Mouse (Mus musculus) olfactory bulb, adult 2 months (tissue): ENCODE data around the gene Mchr1. TPM values are rescaled to one million over a fixed set of nuclear protein-coding genes. Genes with fewer than 3 reads are reported as not detected.

Source experiments
- H3K27ac ChIP-seq: fragments of 200-500 bp; 2 replicates; pipeline ENCODE4 v1.5.1; 2012; ENCODE audit warnings: low read depth, low read length; ENCODE audit not compliant: insufficient read depth
- H3K4me1 ChIP-seq: fragments of 200-500 bp; 2 replicates; pipeline ENCODE4 v1.6.1; 2012; ENCODE audit warnings: low read length; ENCODE audit not compliant: control insufficient read depth, insufficient read depth
- H3K4me3 ChIP-seq: fragments of 200-500 bp; 2 replicates; pipeline ENCODE4 v1.5.1; 2012; ENCODE audit warnings: mild to moderate bottlenecking, low read depth, low read length, moderate library complexity; ENCODE audit not compliant: insufficient read depth
- CTCF ChIP-seq: fragments of 200-500 bp; IDR thresholded peaks from 2 replicates; pipeline ENCODE4 v1.5.1; 2012; ENCODE audit warnings: low read depth, mild to moderate bottlenecking, low read length, moderate library complexity; ENCODE audit not compliant: insufficient read depth
- POLR2A ChIP-seq: fragments of 200-500 bp; IDR thresholded peaks from 2 replicates; pipeline ENCODE4 v1.6.1; 2012; ENCODE audit warnings: mild to moderate bottlenecking, low read depth, low read length, moderate library complexity; ENCODE audit not compliant: insufficient read depth
- WGBS: fragments of 180-500 bp; shearing (Covaris S2); methylation state at CpG from one replicate; pipeline ENCODE4 v1.1.7; 2018; 5-methylcytosine and 5-hydroxymethylcytosine counted together
- polyA plus RNA-seq: library from polyadenylated mRNA; stranded (reverse); fragments of >200 nt; gene quantifications from 2 replicates; pipeline ENCODE4 v1.2.4, GENCODE M21; 2012; ENCODE audit warnings: low replicate concordance; ENCODE audit not compliant: missing spikeins, insufficient read depth, insufficient read length

The Mchr1 gene
- polyA plus RNA-seq, result not detected in 2 replicates

DNA sequence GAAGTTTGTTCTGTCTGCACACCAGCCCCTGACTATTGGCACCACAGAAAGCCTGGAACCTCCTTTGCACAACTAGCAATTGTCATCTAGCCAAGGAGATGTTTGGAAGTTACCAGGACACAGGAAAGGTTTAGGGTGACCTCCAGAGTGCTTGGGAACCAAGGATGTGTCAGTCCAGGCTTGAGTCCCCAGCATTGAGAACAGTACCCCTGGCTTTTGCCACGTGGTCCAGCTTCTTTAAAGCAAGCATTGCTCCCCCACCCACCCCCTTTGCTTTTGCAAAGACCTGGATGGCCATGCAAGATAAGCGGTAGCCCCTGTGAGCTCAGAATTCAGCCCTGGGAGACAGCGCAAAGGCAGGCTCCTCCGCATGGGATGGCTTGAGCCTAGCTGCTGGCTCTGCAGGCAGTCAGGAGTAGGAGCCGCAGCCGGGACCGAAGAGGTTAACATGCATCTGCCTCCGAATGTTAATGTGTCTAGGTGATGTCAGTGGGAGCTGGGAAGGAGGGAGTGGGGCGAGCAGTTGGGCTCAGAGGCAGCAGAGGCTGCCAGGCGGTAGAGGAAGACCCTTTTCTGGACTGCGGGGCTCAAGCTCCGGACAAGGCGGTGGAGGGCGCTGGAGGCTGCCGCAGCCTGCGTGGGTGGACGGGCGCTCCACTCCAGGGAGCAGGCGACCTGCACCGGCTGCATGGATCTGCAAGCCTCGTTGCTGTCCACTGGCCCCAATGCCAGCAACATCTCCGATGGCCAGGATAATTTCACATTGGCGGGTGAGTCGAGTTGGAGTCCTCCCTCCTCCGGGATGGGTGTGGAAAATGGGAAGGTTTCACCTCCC is at the start of gene Mchr1:
TSS of gene Mchr1 (plus strand) at position 414 of the 835 bp plus-strand sequence.
- peak within 1 kb of the TSS; percentile 47 for H3K4me3 ChIP-seq
- peak within 1 kb of the TSS; percentile 7; the same call in 1 of the 2 replicates for H3K27ac ChIP-seq
- peaks cover 38% of the 10 kb centered on the region for H3K4me1 ChIP-seq
- WGBS, result 2% methylated on average over 25 of the region's 25 CpGs
- TF ChIP-seq POLR2A (peak; percentile 59), CTCF (no peak)

DNA sequence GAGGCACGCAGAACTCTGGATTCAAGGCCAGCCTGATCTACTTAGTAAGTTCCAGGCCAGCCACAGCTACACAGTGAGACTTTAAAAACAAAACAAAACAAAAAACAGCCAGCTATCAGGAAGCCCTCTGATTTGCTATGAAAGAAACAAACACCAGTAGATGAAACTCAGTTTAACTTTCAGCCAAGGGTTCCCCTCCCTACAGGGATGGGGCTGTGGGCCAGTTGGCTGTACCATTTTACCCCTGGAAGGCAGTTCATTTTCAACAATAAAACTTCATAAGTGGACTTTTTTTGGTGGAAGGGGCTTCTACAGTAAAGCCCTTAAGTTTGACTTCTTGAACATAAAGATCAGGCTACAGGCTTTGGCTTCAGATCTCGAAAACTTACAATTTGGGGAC is 46.2 kb upstream of the Mchr1 start:
- WGBS, result 81% methylated on average over 2 of the region's 2 CpGs
- H3K4me1 ChIP-seq, result peaks cover 8% of the 10 kb centered on the region; the same call in 1 of the 2 replicates
- TF ChIP-seq CTCF, result no peak
- no peak for TF ChIP-seq POLR2A
- no peak overlapping the region for H3K4me3 ChIP-seq
- no peak overlapping the region for H3K27ac ChIP-seq

DNA sequence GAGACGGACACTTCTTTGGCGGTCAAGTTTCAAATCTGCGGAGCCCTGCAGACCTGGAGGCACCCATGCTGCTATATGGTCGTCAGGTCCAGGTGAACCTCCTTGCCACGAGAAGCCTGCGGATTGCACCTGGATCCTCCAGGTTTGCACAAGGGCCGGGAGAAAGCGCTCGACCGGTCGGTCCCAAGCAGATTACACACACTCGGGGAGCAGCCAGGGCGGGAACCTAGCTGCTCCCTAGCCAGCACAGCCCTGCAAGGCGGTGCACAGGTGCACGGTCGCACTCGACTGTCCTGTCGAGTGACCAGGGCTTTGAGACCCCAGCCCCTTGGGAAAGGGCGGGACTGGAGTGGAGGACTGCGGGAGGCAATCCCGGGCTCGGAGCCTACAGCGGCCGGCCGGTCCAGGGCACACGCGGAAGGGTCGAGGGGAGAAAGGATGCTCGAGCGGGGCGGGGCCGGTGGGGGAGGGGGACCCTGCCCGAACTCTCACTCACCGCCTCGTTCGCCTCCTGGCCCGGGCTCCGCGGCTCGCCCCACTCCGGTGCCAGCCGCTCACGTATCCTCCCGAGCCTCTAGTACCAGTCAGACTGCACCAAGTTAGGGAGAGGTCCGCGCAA is 45.2 kb upstream of the Mchr1 start:
- Histone ChIP-seq H3K4me1 (peaks cover 8% of the 10 kb centered on the region; the same call in 1 of the 2 replicates), H3K27ac (no peak overlapping the region), H3K4me3 (peak overlapping the region; percentile 82)
- under 1% methylated on average over 46 of the region's 46 CpGs for WGBS
- TF ChIP-seq POLR2A, result no peak
- TF ChIP-seq CTCF, result no peak

DNA sequence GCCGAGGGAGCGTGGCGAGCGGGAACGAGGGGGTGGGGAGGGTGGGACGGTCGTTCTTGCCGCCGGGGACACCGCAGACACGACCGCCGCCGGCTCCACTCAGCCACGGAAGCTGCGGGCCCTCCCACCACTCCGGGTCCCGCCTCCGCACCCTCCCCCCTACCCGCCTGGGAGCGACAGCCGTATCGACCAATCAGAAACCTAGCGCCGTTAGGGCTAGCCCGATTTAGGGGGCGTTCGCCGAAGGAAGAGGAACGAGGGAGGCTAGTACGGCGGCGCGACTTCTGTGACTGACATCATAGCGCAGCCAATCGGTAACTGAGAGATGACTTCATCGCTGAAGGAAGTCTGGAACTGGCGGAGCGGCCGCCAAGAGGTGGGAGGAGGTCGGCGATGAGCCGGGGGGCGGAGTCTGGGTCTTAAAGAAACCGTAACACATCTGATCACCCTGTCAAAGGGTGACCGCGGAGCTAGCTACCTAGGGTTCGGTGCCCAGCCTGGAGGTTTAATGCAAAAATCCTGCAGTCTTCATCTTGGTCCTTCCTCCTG is 44.6 kb upstream of the Mchr1 start, which contains the start of gene Mrtfa:
TSS of gene Mrtfa (minus strand) at position 128 of the 549 bp plus-strand sequence.
- H3K4me1 ChIP-seq, result peaks cover 7% of the 10 kb centered on the region; the same call in 1 of the 2 replicates
- no peak; the same call in 1 of the 2 replicates for TF ChIP-seq POLR2A
- no peak for TF ChIP-seq CTCF
- H3K27ac ChIP-seq, result peak within 1 kb of the TSS; percentile 70
- WGBS, result under 1% methylated on average over 48 of the region's 48 CpGs
- H3K4me3 ChIP-seq, result peak within 1 kb of the TSS; percentile 82

DNA sequence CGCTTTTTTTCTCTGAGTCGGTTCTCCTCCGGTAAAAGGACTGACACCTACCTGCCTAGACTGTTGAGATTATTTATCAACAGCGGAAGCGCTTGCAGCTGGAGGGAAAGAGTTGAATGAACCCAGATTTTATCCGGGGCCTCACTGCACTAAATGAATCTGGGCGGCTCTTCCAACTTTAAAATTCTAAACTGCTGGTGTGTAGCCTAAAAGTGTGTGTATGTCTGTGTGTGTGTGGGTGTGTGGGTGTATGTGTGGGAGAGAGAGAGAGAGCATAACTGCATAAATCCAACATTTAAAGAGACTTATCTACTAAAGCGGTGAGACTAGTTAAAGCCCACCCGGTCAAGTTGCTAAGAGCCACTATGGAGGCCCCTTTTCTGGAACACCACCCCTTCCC is 44.0 kb upstream of the Mchr1 start:
- 13% methylated on average over 9 of the region's 9 CpGs for WGBS
- H3K4me3 ChIP-seq, result peak overlapping the region; percentile 64
- TF ChIP-seq POLR2A (no peak; the same call in 1 of the 2 replicates), CTCF (no peak)
- H3K4me1 ChIP-seq, result peaks cover 4% of the 10 kb centered on the region; the same call in 1 of the 2 replicates
- H3K27ac ChIP-seq, result peak overlapping the region; percentile 70

DNA sequence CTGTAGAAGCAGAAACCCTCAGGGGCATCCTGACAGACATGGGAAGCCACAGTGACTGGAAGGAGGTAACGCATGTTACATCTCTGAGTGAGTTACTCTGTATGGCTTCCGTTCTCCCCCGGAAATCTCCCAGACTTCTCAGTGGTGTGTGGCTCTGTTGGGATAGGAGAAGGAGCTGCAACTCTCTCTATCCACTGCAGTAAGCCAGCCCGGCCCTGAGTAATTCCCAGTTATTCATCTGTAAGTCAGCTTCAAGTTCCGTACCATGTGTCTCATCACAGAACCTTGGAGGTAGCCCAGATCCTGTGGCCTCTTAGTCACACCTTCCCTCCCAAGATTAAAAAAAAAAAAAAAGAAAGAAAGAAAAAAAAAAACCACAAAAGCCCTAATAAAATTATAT is 43.0 kb upstream of the Mchr1 start:
- Histone ChIP-seq H3K4me1 (no peaks in the 10 kb centered on the region), H3K27ac (no peak overlapping the region), H3K4me3 (no peak overlapping the region)
- 83% methylated on average over 5 of the region's 5 CpGs for WGBS
- TF ChIP-seq POLR2A (no peak), CTCF (no peak)

DNA sequence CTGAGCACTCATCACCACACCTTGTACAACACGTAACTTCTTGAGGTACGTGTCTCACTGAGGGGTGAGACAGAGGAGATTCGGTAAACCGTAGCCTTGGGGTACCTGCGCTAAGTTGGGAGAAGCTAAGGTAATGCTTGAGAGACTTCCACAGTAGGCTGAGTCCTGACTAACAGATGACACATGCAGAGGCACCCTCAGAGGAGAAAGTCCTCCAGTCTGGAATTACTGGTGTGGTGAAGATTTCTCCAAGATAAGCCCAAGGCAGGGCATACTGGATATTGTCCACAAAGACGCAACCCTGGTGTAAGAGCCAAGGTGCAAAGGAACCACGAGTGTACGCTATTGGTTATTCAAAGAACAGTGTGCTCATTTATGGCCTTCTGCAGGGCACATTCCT is 42.4 kb upstream of the Mchr1 start:
- no peaks in the 10 kb centered on the region for H3K4me1 ChIP-seq
- H3K4me3 ChIP-seq, result no peak overlapping the region
- no peak for TF ChIP-seq CTCF
- TF ChIP-seq POLR2A, result no peak
- 95% methylated on average over 8 of the region's 8 CpGs for WGBS
- H3K27ac ChIP-seq, result no peak overlapping the region

DNA sequence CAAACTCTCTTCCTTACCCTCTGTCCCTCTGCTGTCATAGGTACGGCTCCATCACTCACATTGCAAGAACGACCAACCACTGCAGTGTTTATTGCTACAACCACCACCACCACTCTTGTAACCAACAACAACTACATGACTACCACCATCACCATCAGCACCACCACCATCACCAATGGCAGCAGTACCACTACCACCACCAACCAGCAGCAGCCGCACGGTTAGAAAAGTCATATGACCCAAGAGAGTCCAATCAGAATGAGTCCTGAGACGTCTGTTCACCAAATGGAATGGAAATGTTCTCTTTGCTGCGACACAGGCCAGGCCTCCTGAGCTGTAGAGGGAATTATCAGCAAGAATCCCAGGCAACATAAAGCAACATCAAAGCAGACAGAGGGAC is 40.5 kb upstream of the Mchr1 start:
- TF ChIP-seq POLR2A (no peak), CTCF (no peak)
- no peak overlapping the region for H3K4me3 ChIP-seq
- 94% methylated on average over 6 of the region's 6 CpGs for WGBS
- no peaks in the 10 kb centered on the region for H3K4me1 ChIP-seq
- H3K27ac ChIP-seq, result no peak overlapping the region
